Mouse (Mus musculus) layer of hippocampus, postnatal 36 days (tissue): ENCODE measurements at regions not wholly inside any gene's neighbourhood (a gene's known extent, or its start where the extent isn't known, plus 50 kb on each side); places are given as distances from the start of the nearest gene placed in this dataset.

Source experiments
- DNase-seq, 2 experiments: peaks; one replicate each; pipeline ENCODE4 v3.0.0; 2022

DNA sequence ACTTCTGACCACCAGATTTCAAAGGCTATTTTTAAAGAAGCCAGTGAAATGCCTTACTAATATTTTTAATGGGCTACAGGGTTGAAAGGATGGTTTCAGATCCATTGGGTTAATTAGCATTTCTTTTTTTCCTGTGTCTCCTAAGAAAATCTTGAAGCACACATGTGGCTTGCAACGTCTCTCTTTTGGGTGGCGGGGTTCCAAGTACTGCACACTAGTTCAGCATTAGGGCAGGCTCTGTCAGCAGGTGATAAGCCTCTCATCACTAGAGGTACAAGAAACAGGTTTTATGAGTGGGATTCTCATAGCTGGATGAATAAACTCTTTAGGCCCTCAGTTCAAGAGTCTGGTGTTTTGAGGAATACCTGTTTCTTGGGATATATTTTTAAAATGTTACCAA lies 103.2 kb upstream of the Jun start:
- no peak for DNase-seq

DNA sequence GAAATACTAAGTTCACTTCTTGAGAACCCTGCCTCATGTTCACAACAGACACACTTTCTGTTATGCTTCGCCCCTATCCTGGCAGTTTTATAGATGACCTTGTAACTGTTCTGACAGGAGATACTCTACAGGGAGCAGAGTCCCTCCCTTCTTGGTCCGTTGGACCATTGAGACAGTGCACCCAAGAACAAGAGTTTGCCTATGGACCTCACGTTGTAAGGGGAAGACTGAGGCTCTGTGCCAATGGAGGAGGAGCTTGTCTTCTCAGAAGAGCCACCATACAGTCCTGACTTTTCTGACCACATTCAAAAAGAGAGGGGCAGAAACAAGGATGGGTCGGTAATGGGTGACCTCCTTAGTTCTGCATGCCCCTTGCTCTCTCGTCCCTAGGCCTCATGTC lies 103.8 kb upstream of the Jun start:
- DNase-seq: no peak

DNA sequence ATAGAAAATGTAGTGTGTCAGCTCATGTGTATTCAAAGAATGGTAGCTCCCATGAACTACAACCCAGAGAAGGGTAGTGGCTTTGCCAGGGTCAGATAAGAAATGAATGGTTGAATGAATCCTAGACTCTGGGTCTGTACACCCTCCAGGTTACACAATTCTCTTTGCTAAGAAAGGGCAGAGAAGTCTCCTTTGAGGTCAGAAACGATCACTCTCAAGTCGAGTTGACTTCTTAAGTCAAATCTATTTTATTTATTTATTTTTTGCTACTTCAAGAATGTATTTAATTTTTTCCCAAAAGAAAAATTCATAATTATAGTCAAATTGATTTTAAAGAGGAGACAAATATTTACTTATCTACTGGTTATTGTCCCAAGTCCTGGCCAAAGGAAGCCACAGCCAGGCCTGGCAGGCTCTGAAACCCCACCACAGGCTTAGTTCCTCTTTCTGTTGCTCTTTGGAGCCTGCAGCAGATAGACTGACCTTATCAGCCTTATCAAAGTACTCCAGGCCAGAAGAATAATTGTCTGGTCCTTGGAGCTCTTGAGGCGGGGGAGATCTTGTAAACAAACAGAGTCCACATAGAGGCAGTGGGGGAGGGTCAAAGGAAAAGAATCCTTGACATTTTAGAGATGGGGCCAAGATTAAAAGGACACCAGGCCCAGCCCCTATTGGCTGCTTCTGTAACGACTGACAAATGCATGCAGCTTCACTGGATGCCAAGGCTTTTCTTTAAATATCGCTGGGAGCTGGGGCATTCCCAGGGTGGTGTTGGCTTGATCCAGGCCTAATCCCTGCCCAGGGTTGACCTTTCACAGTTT lies 104.6 kb upstream of the Jun start:
- DNase-seq: no peak

DNA sequence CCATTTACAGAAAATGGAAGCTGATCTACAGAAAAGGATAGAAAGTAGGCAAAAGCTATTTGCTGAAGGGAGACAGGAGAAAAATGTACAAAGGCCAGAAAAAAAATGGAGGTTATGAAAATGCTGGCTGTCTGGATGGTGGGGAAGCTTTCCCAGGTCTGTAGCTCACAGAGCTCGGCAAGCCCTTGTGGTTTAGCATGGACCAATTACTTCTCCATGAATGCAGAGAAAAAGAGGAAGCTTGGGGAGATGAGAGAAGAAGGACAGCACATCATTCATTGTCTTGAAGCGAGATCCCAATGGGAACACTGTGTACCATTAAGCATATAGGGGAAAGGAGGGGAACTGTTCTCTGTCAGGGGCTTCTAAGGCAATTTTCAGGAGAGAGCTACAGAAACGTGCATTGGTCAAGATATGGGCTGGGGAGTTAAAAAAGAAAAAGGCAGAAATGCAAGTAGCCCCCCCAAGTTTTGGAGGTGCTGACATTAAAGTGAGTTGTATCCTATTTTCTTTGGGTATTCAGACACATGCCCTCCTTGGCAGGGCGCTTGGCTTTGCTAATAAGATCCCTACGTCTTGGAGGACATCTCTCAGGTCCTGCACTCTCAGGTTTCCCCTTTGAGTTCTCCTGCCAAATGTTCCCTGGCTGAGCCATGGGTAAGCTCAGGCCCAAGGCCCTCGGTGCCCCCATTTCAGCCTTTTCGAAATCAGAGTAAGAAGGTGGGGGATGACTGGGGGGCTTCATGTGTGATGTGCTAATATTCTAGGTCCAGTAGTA lies 105.8 kb upstream of the Jun start:
- DNase-seq: no peak

DNA sequence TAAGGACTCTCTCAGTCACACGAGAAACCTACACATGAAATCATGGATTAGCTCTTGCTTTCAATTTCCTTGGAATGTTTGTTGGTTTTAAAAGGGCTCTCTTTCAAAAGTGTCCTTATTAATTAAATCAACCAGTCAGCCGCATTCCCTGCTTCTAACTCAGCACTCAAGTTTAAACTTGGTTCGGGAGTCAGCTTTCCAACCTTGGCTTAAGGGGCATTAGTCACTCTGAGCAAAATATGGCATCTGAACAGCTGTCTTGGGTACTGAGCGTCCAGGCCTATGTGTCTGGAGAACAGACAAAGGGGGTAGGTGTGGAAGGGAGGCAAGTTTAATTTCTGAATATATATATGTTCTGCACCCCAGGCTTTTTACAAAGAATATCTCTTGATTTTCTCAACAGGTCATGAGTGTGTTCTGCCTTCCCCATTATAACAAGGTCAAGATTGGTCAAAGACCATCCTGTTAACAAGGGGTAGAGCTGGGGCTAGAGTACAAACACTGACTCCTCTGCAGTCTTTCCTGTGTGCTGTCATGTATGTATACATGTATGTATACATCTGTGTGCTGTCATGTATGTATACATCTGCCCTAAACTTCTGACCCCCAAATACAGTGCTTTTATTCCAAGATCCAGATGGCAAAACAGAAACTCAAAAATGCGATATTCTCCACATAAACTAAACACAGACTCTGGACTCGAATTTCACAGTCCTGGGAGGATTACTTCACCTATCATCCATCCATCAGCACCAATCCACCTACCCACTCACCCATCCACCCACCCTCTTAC lies 106.8 kb upstream of the Jun start:
- DNase-seq: no peak

DNA sequence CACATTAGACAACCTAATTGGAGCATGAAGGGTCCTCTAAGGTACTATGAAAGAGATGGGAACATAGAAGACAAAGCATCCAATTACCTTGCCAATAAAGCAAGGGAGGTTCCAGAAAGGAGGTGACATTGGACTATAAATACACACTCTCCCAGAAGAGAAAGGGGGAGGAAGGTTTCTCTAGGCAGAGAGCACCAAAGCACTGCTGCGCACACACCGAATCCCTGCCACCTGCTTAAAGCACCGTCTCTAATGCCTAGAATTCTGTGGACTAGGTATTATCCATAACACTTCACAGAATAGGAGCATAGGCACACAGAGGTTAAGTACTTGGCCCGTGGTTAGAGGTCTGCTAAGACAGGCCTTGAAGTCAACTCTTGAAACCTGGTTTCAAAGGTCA lies 107.8 kb upstream of the Jun start:
- no peak for DNase-seq

DNA sequence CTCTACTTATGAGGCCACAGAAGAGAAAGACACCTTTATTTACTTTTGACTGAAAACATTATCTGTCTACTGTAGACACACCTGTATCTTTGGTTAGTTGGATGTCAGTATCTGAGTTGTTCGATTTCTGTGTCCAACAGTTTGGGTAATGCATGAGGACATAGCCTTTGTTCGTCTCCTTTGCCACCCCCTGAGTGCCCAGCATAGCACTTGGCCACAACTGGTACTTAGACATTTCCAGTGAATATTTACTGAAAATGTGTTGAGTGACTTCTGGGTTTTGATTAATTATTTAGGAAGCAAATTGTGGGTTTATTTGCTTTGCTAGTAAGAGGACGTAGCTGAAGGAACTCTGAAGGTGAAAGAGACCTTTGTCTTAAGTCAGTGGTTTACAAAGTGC lies 108.4 kb upstream of the Jun start:
- DNase-seq: no peak

DNA sequence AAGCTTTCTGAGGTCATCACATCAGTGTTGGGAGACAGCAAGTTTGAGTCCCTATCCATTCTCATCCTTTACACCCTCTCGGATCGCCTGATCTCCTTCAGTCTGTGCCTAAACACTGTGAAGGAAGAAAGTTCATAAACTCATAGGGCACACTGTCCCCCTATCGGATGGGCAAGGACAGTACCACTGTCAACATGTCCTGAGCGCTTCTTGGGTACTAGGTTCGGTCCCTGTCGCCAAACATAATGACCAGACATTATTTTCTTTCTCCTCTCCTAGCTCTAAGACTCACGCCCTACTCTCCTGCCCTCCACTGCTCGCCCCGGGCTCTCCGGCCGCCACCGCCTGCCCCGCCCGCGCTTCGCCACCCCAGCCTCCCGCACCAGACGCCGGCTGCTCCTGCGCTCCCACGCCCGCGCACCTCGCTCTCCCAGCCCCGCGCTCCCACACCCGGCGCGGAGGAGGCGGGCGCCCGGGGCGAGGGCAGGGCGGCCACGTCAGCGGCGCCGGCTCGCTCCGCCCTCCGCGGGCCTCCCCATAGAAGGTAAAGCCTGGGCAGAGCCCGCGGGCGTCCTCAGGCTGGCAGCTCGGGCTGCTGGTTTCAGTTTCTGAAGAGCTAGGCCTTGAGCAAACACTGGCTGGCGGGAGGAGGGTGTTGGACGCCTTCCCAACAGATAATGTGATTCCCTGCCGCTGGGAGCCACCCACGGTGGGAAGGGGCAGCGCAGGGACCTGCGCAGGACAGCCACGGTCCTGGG lies 109.1 kb upstream of the Jun start:
- DNase-seq: peak; percentile 81 to 82

DNA sequence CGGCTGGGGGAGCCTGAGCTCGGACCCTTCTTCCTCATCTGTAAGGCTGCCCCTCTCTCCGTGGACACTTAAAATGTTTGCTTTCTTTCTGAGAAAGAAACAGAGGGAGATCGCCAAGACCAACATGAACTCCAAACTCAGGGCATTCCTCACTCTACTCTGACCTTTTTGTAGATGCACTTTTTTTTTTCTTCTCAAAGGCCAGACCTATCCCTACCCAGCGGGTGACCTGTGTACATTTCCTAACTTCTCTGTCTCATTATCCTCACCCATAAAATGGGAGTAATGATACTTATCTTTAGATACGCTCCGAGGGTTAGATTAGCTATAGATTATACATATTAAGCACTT lies 109.6 kb upstream of the Jun start:
- DNase-seq: no peak

DNA sequence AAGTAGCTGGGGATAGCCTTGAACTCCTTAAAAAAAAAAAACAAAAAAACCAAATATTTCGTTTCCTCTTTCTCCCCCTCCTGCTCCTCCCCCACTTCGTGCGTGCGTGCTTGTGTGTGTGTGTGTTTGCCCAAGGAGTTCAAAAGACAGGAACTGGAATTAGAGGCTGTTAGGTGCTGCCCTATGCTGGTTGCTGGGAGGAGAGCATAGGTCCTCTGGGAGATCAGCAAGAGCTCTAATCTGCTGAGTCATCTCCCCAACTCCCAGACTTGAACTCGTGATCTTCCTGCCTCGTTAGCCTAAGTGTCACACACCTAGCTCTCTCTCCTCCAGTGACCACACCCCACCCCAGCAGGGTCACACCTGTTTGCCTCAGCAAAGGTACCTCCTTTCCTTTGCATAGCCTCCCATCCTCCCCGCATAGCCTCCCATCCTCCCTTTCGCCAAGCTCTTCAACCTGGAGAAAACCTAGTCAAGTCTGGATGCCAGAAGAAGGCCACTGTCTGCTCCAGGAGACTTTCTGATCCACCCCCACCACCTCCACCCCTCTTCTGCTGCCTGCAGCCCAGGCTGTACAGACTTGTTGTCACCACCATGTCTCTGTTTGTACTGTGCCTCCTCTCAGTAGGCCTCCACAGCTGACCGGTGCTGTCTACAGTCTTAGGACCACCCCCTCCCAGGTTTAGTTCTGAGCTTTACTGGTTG lies 110.5 kb upstream of the Jun start:
- DNase-seq: no peak

DNA sequence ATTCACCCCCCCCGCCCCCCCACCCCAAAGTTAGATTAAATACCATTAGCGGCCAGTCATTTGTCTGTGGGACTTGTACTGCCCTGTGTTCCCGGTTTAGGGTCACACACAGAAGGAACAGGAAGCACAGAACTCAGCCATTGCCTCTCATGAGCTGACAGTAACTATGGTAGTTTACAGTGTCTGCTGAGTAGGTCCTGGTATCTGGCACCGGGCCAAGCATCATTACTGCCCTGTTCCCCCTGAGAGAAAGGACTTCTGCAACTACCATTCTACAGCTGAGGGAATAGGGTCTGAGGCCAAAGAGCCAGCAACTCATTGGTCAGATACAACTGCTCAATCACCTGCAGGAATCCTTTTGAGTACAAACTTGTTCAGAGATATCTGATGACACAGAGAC lies 111.4 kb upstream of the Jun start:
- DNase-seq: no peak

DNA sequence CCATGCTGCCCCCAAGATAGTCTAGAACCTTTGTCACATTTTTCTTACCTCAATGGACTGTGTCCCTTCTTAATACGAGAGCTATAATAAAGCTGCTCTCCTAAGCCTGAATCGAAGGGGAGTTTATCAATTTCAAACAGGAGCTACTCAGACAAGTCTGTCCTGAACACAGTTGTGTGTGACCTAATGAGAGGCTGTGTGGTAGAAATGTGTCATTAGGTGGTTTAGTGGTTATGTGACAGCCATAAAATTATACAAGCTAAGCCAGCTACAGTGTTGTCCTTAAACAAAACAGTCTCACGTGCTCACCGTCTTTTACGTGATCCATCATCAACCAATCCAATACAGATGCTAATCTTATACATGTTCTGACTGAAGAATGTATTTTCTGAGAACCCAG lies 114.5 kb upstream of the Jun start:
- DNase-seq: no peak

DNA sequence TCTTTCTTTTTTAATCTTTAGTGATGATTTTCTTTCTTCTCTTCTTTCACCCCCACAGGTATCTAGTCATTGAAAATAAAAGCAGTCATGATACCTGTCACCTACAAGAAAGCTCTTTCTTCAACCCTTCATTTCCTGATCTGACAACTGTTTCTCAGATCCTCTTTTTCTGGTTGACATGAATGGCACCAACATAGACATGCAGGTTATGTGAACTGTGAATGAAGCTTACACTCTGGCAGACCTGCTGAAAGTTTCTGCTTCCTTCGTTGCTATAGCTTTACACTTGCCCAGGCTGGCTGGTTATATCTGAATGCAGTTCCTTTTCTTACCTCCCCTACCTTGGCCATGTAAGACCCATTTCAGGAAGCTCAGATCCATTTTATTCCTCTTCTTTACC lies 115.2 kb upstream of the Jun start:
- no peak for DNase-seq

DNA sequence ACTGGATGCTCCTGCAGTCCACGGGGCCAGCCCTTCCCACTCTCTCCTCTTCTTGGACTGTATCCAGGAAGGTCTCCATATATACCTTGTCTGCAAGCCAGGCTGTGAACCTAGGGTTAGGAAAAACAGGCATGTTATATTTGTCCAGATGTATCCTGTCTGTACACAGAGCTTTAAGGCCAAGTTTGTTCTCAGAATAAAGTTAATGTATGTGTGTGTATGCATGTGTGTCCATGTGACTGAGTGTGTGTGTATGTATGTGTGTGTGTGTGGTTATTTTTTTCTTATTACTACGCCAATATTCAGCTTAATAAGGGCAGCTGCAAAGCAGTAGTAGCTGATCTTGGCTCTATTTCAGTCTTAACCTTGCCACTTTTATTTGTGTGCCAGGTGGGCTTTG lies 117.7 kb upstream of the Jun start:
- no peak for DNase-seq

DNA sequence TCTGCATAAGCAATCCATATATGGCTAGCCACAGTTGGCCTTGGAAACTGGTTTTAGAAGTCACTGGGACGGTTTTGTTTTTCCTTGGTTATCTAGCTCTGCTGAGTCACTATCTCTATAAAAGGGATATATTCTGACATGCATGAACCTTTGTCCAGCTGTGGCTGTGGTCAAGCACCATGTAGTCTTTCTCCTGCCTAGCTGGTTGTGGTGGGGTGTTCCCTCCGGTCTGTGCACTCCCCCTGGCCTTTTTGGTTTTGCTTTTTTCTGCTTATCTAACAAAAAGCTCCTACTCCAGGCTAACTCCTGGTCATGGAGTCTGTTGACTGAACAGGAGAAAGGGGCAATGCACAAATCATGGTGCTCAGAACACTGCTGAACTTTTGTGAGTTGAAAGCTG lies 125.7 kb upstream of the Jun start:
- DNase-seq: no peak

DNA sequence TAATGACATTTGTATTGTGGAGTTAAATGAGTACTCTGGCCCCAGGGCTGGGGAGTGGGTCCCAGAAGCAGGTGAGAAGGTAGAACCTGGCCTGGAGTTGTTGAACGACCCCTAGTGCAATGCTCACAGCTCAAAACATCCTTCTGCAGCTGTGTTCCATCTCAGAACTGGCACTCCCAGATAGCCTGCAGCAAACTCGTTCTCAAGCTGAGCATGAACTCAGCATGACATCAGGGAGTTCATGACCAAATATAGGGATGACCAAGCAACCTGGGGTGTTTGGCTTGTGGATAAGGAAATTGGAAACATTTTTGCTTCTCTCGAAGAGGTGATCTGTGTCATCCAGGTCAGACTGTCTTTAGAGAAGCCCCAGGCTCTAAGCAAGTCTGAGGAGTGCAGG lies 126.4 kb upstream of the Jun start:
- no peak for DNase-seq

DNA sequence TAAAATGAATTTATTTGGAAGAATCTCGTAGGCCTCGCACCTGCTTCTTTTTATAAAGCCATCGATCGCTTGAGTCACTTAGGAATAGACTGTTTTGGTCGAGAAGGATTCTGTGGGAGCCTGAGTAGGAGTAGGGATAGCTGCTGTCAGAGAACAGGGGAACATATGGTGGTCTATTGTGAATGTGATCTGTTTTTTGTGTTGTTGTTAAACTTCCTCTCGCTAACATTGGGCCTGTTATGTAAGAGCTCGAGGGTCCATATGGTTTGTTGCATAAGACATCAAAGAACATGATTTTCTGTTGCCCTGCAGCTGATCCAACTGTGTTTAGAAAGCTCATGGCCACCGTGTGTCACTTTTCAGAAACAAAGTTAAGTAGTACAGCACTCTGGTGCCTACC lies 126.9 kb upstream of the Jun start:
- peak; percentile 47 to 57 for DNase-seq

DNA sequence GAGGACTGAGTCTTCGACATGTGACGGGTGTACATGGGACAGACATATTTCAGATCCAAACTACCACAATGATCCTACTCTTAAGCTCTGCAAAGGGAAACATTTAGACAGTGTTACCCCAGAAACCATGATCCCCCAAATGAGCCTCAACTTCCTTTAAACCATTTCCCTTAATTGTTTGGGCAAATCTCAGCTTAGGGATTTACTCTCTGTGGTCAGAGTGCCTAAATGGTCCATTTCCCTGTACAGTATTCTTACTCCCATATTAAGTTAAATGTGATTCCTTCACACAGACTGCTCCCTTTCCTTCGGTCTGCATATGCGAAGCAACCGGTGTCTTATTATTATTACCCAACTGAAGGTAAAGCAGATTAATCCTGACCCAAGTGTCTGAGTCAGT lies 128.4 kb upstream of the Jun start:
- no peak for DNase-seq

DNA sequence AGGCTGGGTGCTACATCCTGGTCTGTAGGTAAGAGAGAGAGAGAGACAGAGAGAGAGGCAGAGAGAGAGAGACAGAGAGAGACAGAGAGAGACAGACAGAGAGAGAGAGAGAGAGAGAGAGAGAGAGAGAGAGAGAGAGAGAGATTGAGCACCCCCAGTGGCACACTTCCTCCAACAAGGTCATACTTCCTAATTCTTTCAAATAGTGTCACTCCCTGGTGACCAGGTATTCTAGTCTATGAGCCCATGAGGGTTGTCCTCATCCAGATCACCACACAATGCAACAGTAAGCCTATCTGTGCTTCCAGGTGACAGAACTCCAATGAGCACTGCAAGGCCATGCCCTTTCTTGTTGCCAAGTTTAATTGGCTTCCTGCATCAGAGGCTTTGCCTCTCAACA lies 129.0 kb upstream of the Jun start:
- DNase-seq: no peak

DNA sequence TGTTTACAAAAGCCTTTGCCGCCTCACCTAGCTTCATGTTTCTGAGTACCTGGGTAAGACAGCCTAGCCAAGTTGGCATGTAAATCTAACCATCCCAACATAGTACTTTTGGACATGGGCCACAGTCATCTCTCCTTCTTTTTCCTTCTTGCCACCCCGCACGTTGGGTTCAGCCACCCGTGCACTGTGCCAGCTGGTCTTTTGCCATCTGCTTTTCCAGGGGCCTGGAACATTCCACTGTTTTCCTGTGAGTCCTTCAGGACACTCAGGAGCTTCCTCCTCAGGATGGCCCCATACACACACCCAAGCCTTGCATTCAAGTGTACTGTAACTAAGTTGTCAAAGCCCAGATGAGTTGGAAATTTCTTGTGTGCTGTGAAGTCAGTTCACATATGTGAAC lies 132.2 kb upstream of the Jun start:
- no peak for DNase-seq

DNA sequence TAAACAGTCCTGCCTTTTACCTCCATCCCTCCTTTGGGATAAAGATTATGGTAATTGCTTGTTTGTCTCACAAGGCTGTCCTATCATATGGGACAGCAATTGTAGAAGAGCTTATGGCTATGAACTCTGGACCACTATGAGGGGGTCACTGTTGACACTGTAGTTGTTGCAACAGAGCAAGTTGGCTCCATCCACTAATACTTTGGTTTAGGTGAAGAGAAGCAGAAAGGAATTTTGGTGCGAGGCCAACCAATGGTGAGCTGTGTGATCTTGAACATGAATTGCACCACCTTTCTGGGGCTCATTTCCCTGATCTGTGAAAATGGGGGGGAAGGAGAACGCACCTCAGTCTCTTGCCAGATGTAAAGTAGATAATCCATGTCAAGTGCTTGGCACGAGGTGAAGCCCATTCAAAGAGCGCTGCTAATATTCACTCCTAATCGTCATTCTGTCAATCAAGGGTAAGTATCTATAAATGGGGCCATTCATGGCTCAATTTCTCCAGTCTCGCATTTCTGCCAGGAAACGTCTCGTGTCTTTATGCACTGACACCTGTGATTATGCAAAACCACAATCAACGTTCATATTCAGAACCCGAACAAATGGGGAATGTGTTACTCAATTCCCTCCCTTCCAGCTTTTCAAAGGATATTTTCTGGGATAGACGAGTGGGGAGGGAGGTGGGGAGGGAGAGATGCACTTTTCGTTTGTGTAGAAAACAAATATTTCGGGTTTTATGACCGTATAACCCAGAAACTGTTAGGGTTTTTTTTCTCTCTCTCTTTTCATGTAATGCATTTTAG lies 133.3 kb upstream of the Jun start:
- no peak for DNase-seq

DNA sequence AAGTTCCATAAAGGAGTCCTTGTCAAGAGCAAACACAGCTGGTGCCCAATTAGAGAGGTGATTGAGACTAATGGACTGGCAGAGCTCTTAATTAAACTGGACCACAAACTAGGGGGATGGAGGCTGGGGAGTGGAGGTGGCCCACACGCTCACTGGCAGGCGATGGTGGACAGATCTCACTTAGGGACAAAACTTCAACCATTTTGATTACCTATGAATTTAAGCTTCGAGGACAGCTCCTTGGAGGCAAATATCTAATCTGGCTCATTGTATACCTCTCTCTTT lies 133.8 kb upstream of the Jun start:
- DNase-seq: no peak
